Mouse (Mus musculus) G1E (cell line): ENCODE measurements at regions not wholly inside any gene's neighbourhood (a gene's known extent, or its start where the extent isn't known, plus 50 kb on each side); places are given as distances from the start of the nearest gene placed in this dataset.

Experiments used
- ATAC-seq: 2 replicates; pipeline ENCODE4 v1.8.0; 2016; ENCODE audit warnings: mild to moderate bottlenecking; ENCODE audit not compliant: insufficient number of reproducible peaks, poor library complexity, low FRiP score, severe bottlenecking; ENCODE audit errors: extremely low read depth
- DNase-seq: peaks from one replicate; pipeline ENCODE4 v3.0.0; 2012; ENCODE audit warnings: low spot score
- H3K27me3 ChIP-seq: 2 replicates; pipeline ENCODE4 v1.6.1; 2012; ENCODE audit warnings: mild to moderate bottlenecking, low read length, inconsistent platforms; ENCODE audit not compliant: insufficient read depth
- H3K36me3 ChIP-seq: replicated peaks from 2 replicates; pipeline ENCODE3; 2012; ENCODE audit warnings: mild to moderate bottlenecking, inconsistent platforms
- H3K4me1 ChIP-seq: 2 replicates; pipeline ENCODE4 v1.6.1; 2012; ENCODE audit warnings: low read depth, low read length, inconsistent platforms, mixed read lengths; ENCODE audit not compliant: insufficient read depth
- H3K4me3 ChIP-seq: 2 replicates; pipeline ENCODE4 v1.5.1; 2012; ENCODE audit warnings: low read depth, mild to moderate bottlenecking, inconsistent platforms, low read length, moderate library complexity, mixed read lengths
- H3K9me3 ChIP-seq: replicated peaks from 2 replicates; pipeline ENCODE4 v1.6.1; 2012; ENCODE audit warnings: inconsistent platforms
- CTCF ChIP-seq: IDR thresholded peaks from 2 replicates; pipeline ENCODE4 v1.5.1; 2012; ENCODE audit warnings: low read depth, low read length, inconsistent platforms, mixed read lengths
- GATA1 ChIP-seq: IDR thresholded peaks from 2 replicates; pipeline ENCODE4 v1.6.1; 2012; ENCODE audit warnings: borderline replicate concordance, low read length, inconsistent platforms, mixed read lengths
- GATA2 ChIP-seq: IDR thresholded peaks from 2 replicates; pipeline ENCODE4 v1.6.1; 2012; ENCODE audit warnings: low read depth, low read length, inconsistent platforms, borderline replicate concordance
- POLR2AphosphoS5 ChIP-seq: IDR thresholded peaks from 2 replicates; pipeline ENCODE4 v1.6.1; 2012; ENCODE audit warnings: low read depth, low read length, inconsistent platforms; ENCODE audit not compliant: insufficient replicate concordance
- TAL1 ChIP-seq: conservative IDR thresholded peaks from 2 replicates; pipeline ENCODE4 v1.6.1; 2012; ENCODE audit warnings: low read depth, low read length, inconsistent platforms, mixed read lengths

GRCm38 (mm10) chr5:148633999-148634398 is 81.4 kb upstream of the Ubl3 start:
- TF ChIP-seq GATA2 (no peak), CTCF (no peak), TAL1 (no peak), POLR2AphosphoS5 (no peak), GATA1 (no peak)
- no peaks in the 10 kb centered on the region for H3K36me3 ChIP-seq
- no peak for ATAC-seq
- no peaks in the 10 kb centered on the region for H3K4me1 ChIP-seq
- no peak overlapping the region for H3K4me3 ChIP-seq
- H3K9me3 ChIP-seq: peaks cover 53% of the 10 kb centered on the region
- no peak for DNase-seq
- no peaks in the 10 kb centered on the region for H3K27me3 ChIP-seq

GRCm38 (mm10) chr5:148633331-148633730 is 80.7 kb upstream of the Ubl3 start:
- TF ChIP-seq GATA2 (no peak), GATA1 (no peak), CTCF (no peak), POLR2AphosphoS5 (no peak), TAL1 (no peak)
- Histone ChIP-seq H3K9me3 (peaks cover 49% of the 10 kb centered on the region), H3K4me3 (no peak overlapping the region), H3K36me3 (no peaks in the 10 kb centered on the region), H3K4me1 (no peaks in the 10 kb centered on the region), H3K27me3 (no peaks in the 10 kb centered on the region)
- ATAC-seq (no peak), DNase-seq (no peak)

- no peak overlapping the region for H3K4me3 ChIP-seq
- H3K4me1 ChIP-seq: no peaks in the 10 kb centered on the region
- no peak for DNase-seq
- TF ChIP-seq GATA1: no peak
- no peak for TF ChIP-seq TAL1
- no peak for TF ChIP-seq CTCF
- TF ChIP-seq POLR2AphosphoS5: no peak
- TF ChIP-seq GATA2: no peak
- no peaks in the 10 kb centered on the region for H3K36me3 ChIP-seq
- peaks cover 43% of the 10 kb centered on the region for H3K9me3 ChIP-seq
- no peaks in the 10 kb centered on the region for H3K27me3 ChIP-seq
- ATAC-seq: no peak
Measured at GRCm38 (mm10) chr5:148632516-148633170, 80.1 kb upstream of the Ubl3 start.

GRCm38 (mm10) chr5:148631566-148631965 is 79.0 kb upstream of the Ubl3 start:
- peaks cover 44% of the 10 kb centered on the region for H3K9me3 ChIP-seq
- no peak overlapping the region for H3K4me3 ChIP-seq
- H3K4me1 ChIP-seq: no peaks in the 10 kb centered on the region
- H3K27me3 ChIP-seq: no peaks in the 10 kb centered on the region
- no peak for DNase-seq
- no peak for ATAC-seq
- TF ChIP-seq TAL1 (no peak), GATA1 (no peak), POLR2AphosphoS5 (no peak), GATA2 (no peak), CTCF (no peak)
- H3K36me3 ChIP-seq: no peaks in the 10 kb centered on the region

GRCm38 (mm10) chr5:148626014-148626413 is 73.4 kb upstream of the Ubl3 start:
- Histone ChIP-seq H3K27me3 (no peaks in the 10 kb centered on the region), H3K36me3 (no peaks in the 10 kb centered on the region), H3K9me3 (peaks cover 45% of the 10 kb centered on the region), H3K4me1 (no peaks in the 10 kb centered on the region), H3K4me3 (no peak overlapping the region)
- TF ChIP-seq CTCF: no peak
- no peak for TF ChIP-seq GATA2
- no peak for TF ChIP-seq GATA1
- no peak for TF ChIP-seq POLR2AphosphoS5
- no peak for TF ChIP-seq TAL1
- ATAC-seq (no peak), DNase-seq (no peak)

- Histone ChIP-seq H3K4me1 (no peaks in the 10 kb centered on the region), H3K36me3 (no peaks in the 10 kb centered on the region), H3K27me3 (no peaks in the 10 kb centered on the region), H3K4me3 (no peak overlapping the region), H3K9me3 (peaks cover 49% of the 10 kb centered on the region)
- TF ChIP-seq GATA1 (no peak), CTCF (no peak), TAL1 (no peak), POLR2AphosphoS5 (no peak), GATA2 (no peak)
- ATAC-seq (no peak), DNase-seq (no peak)
Measured at GRCm38 (mm10) chr5:148624649-148625405, 72.2 kb upstream of the Ubl3 start.
